Mouse (Mus musculus): ENCODE results near the gene Gsk3a. TPM values are rescaled to one million over a fixed set of nuclear protein-coding genes. Genes with fewer than 3 reads are reported as not detected.

The Gsk3a gene
- polyA plus RNA-seq, 1 experiment from 2014 or later = 6.8 TPM

DNA sequence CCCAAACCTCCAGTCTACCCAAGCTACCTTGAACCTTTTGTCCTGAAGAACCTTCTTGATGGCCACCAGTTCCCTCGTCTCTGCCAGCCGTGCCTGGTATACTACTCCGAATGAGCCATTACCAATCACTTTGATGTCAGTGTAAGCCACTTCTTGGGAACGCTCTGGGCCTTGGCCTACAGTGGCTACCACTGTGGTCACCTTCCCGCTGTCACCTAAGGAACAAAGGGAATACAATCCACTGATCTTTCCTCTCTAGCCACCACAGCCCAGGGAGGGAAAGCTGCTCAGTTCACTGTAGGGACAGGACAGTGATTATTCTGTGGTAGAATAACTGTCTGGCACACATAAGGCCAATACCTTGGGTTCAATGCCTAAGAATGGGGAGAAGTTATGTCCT is 2.1 kb downstream of the Gsk3a start:
- no peak overlapping the region for H3K4me3 ChIP-seq (ENCODE audit: low read depth, low read length)
- H3K4me1 ChIP-seq (ENCODE audit: insufficient read depth, low read depth, low read length) = peaks cover 7% of the 10 kb centered on the region
- H3K27ac ChIP-seq (ENCODE audit: low read length) = no peak overlapping the region
- H3K9ac ChIP-seq (replicated peaks; ENCODE audit: low read depth) = no peak overlapping the region
- peaks cover 5% of the 10 kb centered on the region for H3K36me3 ChIP-seq (ENCODE audit: insufficient read depth, low read length)
- DNase-seq (ENCODE audit: low spot score) (no peak), ATAC-seq (no peak)
- H3K4me2 ChIP-seq (replicated peaks; ENCODE audit: low read depth, low read length) = no peak overlapping the region
- no peak for TF ChIP-seq CTCF (IDR thresholded peaks at IDR 0.05)
- TF ChIP-seq EP300 (IDR thresholded peaks at IDR 0.05) = no peak
- WGBS = 85% methylated on average over 5 of the region's 5 CpGs
- no peaks in the 10 kb centered on the region for H3K9me3 ChIP-seq (ENCODE audit: low read length)
- H3K27me3 ChIP-seq (replicated peaks; ENCODE audit: insufficient read depth, low read length) = no peaks in the 10 kb centered on the region

- ATAC-seq (no peak), DNase-seq (ENCODE audit: low spot score) (no peak)
- TF ChIP-seq EP300 (IDR thresholded peaks at IDR 0.05) = no peak
- no peak for TF ChIP-seq CTCF (IDR thresholded peaks at IDR 0.05)
- H3K27me3 ChIP-seq (replicated peaks; ENCODE audit: insufficient read depth, low read length) = no peaks in the 10 kb centered on the region
- H3K4me1 ChIP-seq (ENCODE audit: insufficient read depth, low read depth, low read length) = peaks cover 7% of the 10 kb centered on the region
- H3K9me3 ChIP-seq (ENCODE audit: low read length) = no peaks in the 10 kb centered on the region
- H3K4me3 ChIP-seq (ENCODE audit: low read depth, low read length) = no peak overlapping the region
- H3K27ac ChIP-seq (ENCODE audit: low read length) = no peak overlapping the region
- peaks cover 23% of the 10 kb centered on the region for H3K36me3 ChIP-seq (ENCODE audit: insufficient read depth, low read length)
- 86% methylated on average over 2 of the region's 2 CpGs for WGBS
- H3K4me2 ChIP-seq (replicated peaks; ENCODE audit: low read depth, low read length) = no peak overlapping the region
- H3K9ac ChIP-seq (replicated peaks; ENCODE audit: low read depth) = no peak overlapping the region
These were observed 4.6 kb downstream of the Gsk3a start for GRCm38 (mm10) chr7:25233061-25233460.

GRCm38 (mm10) chr7:25232101-25232648 is 5.5 kb downstream of the Gsk3a start:
- ATAC-seq = no peak
- Histone ChIP-seq H3K9ac (replicated peaks; ENCODE audit: low read depth) (no peak overlapping the region), H3K9me3 (ENCODE audit: low read length) (no peaks in the 10 kb centered on the region), H3K36me3 (ENCODE audit: insufficient read depth, low read length) (peaks cover 30% of the 10 kb centered on the region), H3K27me3 (replicated peaks; ENCODE audit: insufficient read depth, low read length) (no peaks in the 10 kb centered on the region), H3K4me1 (ENCODE audit: insufficient read depth, low read depth, low read length) (peaks cover 7% of the 10 kb centered on the region), H3K4me2 (replicated peaks; ENCODE audit: low read depth, low read length) (no peak overlapping the region), H3K27ac (ENCODE audit: low read length) (no peak overlapping the region), H3K4me3 (ENCODE audit: low read depth, low read length) (no peak overlapping the region)
- DNase-seq (ENCODE audit: low spot score) = no peak
- 41% methylated on average over 5 of the region's 5 CpGs for WGBS
- TF ChIP-seq CTCF (IDR thresholded peaks at IDR 0.05) (peak; percentile 31), EP300 (IDR thresholded peaks at IDR 0.05) (no peak)

DNA sequence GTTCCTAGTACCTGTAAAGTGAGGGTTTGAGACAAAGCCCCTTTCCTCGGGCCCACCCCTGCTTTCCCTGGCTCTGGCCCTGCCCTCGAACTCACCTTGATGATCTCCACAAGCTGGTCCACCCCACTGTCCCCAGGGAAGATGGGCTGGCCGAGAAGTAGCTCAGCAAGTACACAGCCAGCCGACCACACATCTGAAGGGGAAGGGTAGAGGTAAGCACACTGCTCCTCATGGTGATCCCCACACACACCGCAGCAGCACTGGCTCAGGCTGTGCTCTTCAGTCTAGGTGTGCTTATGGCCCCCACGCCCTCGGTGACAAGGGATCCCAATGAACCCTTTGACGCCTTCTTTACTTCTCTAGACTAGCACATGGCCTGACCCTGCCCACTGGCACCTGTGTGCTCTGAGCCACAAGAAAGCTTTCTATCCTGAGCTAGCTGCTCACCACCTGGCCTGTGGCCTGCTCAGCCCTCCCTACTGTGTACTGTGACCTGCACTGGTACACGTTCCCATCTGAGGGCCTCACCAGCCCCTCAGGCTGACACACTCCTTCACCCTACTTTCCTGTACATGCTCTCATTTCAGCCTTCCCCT is 6.9 kb downstream of the Gsk3a start:
- DNase-seq (ENCODE audit: low spot score) (no peak), ATAC-seq (no peak)
- H3K4me3 ChIP-seq (ENCODE audit: low read depth, low read length) = no peak overlapping the region
- H3K4me2 ChIP-seq (replicated peaks; ENCODE audit: low read depth, low read length) = no peak overlapping the region
- H3K36me3 ChIP-seq (ENCODE audit: insufficient read depth, low read length) = peaks cover 42% of the 10 kb centered on the region
- peaks cover 5% of the 10 kb centered on the region for H3K4me1 ChIP-seq (ENCODE audit: insufficient read depth, low read depth, low read length)
- no peak overlapping the region for H3K9ac ChIP-seq (replicated peaks; ENCODE audit: low read depth)
- no peak overlapping the region for H3K27ac ChIP-seq (ENCODE audit: low read length)
- no peaks in the 10 kb centered on the region for H3K27me3 ChIP-seq (replicated peaks; ENCODE audit: insufficient read depth, low read length)
- 86% methylated on average over 9 of the region's 9 CpGs for WGBS
- TF ChIP-seq EP300 (IDR thresholded peaks at IDR 0.05) (no peak), CTCF (IDR thresholded peaks at IDR 0.05) (no peak)
- H3K9me3 ChIP-seq (ENCODE audit: low read length) = no peaks in the 10 kb centered on the region

DNA sequence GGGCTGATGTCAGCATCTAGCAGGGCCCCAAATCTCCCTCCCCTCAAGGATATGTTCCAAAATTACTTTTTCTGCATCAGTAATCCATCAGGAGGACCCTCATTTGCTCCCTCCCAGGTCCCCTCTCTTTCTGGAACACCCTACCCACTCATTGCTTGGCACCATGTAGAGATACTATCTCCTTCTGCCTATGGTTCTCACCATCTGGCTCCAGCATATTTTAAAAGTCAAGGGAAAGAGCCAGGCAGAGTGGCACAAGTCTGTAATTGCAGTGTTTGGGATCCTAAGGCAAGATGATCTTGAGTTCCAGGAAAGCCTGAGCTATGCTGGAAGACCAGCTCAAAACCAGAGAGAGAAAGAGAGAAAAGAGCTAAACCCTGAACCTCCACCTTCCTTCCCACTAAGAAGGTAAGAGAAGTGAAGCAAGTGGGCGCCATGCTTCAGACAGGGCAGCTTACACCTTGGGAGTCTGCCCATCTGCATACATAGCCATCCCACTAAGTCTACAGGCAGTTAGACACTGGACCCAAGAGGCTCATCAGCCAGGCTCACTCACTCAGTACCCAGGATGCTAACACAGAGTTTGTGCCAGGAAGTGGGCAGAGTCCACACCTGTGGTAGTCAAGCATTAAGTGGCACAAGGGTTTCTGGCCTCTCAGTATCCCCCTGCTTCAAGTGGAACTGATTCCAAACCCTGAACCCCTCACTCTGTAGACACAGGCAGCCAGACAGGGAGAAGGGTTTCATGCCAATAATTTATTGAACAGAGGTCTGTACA is 9.9 kb downstream of the Gsk3a start:
- Histone ChIP-seq H3K9ac (replicated peaks; ENCODE audit: low read depth) (no peak overlapping the region), H3K36me3 (ENCODE audit: insufficient read depth, low read length) (peaks cover 51% of the 10 kb centered on the region), H3K9me3 (ENCODE audit: low read length) (no peaks in the 10 kb centered on the region), H3K27me3 (replicated peaks; ENCODE audit: insufficient read depth, low read length) (no peaks in the 10 kb centered on the region), H3K4me1 (ENCODE audit: insufficient read depth, low read depth, low read length) (no peaks in the 10 kb centered on the region), H3K27ac (ENCODE audit: low read length) (no peak overlapping the region), H3K4me3 (ENCODE audit: low read depth, low read length) (no peak overlapping the region), H3K4me2 (replicated peaks; ENCODE audit: low read depth, low read length) (no peak overlapping the region)
- TF ChIP-seq EP300 (IDR thresholded peaks at IDR 0.05) (no peak), CTCF (IDR thresholded peaks at IDR 0.05) (no peak)
- WGBS = 93% methylated on average over 1 of the region's 1 CpGs
- ATAC-seq (no peak), DNase-seq (ENCODE audit: low spot score) (no peak)

DNA sequence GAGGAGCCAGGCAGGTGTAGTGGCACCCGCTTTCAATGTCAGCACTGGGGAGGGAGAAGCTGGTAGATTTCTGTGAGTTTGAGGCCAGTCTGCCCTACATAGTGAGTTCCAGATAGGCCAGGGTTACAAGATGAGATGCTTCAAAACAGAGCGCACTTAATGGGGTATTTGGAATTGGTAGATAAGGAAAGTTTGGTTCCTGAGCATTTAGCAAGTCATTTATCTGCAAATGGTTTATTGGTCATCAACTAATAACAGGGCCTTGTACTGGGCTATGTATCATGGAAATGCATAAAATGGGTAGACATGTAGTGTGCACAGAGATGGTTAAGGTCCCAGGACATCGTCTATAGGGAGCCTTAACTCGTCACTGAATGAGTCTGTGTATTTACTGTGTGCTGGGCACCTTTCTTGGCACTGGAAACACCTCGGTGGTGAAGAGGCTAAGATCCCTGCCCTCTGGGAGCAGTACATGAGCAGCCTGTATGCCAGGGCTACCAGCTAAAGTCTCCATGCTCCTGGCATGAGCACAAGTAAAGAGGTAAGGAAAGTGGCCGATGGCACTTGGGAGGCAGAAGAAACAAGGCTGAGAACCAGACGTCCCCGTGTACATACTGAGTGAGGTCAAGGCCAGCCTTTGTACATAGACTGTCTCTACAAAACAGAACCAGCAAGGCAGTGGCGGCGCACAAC is 15.2 kb downstream of the Gsk3a start:
- H3K4me2 ChIP-seq (replicated peaks; ENCODE audit: low read depth, low read length) = peak overlapping the region; percentile 85
- WGBS = 74% methylated on average over 10 of the region's 10 CpGs
- no peaks in the 10 kb centered on the region for H3K9me3 ChIP-seq (ENCODE audit: low read length)
- DNase-seq (ENCODE audit: low spot score) (no peak), ATAC-seq (no peak)
- H3K4me3 ChIP-seq (ENCODE audit: low read depth, low read length) = no peak overlapping the region
- 0 out of 2 replicates have a peak overlapping the region, but pooled peaks have one; percentile 5 for H3K9ac ChIP-seq (replicated peaks; ENCODE audit: low read depth)
- no peaks in the 10 kb centered on the region for H3K27me3 ChIP-seq (replicated peaks; ENCODE audit: insufficient read depth, low read length)
- TF ChIP-seq CTCF (IDR thresholded peaks at IDR 0.05) = no peak
- no peak for TF ChIP-seq EP300 (IDR thresholded peaks at IDR 0.05)
- peaks cover 10% of the 10 kb centered on the region for H3K4me1 ChIP-seq (ENCODE audit: insufficient read depth, low read depth, low read length)
- H3K36me3 ChIP-seq (ENCODE audit: insufficient read depth, low read length) = peaks cover 21% of the 10 kb centered on the region
- H3K27ac ChIP-seq (ENCODE audit: low read length) = no peak overlapping the region
